Mouse (Mus musculus) olfactory bulb, adult 2 months (tissue): ENCODE data around the gene Vgll4.

Experiments used
- CTCF ChIP-seq: fragments of 200-500 bp; IDR thresholded peaks from 2 replicates; pipeline ENCODE4 v1.5.1; 2012; ENCODE audit warnings: low read depth, mild to moderate bottlenecking, low read length, moderate library complexity; ENCODE audit not compliant: insufficient read depth
- POLR2A ChIP-seq: fragments of 200-500 bp; IDR thresholded peaks from 2 replicates; pipeline ENCODE4 v1.6.1; 2012; ENCODE audit warnings: mild to moderate bottlenecking, low read depth, low read length, moderate library complexity; ENCODE audit not compliant: insufficient read depth

GRCm38 (mm10) chr6:114898949-114899348 lies 70.8 kb downstream of the Vgll4 start:
- TF ChIP-seq CTCF (no peak), POLR2A (no peak)
